Mouse (Mus musculus) forebrain, postnatal 0 days (tissue): Measurements from ENCODE around the gene Aldh3a1. TPM values are rescaled to one million over a fixed set of nuclear protein-coding genes. Genes with fewer than 3 reads are reported as not detected.

Source experiments
- ATAC-seq: fragments of 200-750 bp; cut with Nextera tagmentation; 2 replicates; pipeline ENCODE4 v1.8.0; 2017; ENCODE audit warnings: mild to moderate bottlenecking, moderate library complexity
- DNase-seq: peaks from one replicate; pipeline ENCODE4 v3.0.0-alpha.2; 2015
- H3K27ac ChIP-seq: fragments of 300-500 bp; sonication (generic); 2 replicates; pipeline ENCODE4 v1.5.1; 2014; ENCODE audit warnings: low read depth, mild to moderate bottlenecking, antibody characterized with exemption, low read length, moderate library complexity, mixed read lengths
- H3K27me3 ChIP-seq: fragments of 300-500 bp; sonication (generic); 2 replicates; pipeline ENCODE4 v1.6.1; 2014; ENCODE audit warnings: mild to moderate bottlenecking, low read length, mixed read lengths; ENCODE audit not compliant: insufficient read depth
- H3K36me3 ChIP-seq: fragments of 300-500 bp; sonication (generic); 2 replicates; pipeline ENCODE4 v1.6.1; 2014; ENCODE audit warnings: mild to moderate bottlenecking, moderate library complexity; ENCODE audit not compliant: insufficient read depth
- H3K4me1 ChIP-seq: fragments of 300-500 bp; sonication (generic); 2 replicates; pipeline ENCODE4 v1.6.1; 2014; ENCODE audit warnings: antibody characterized with exemption; ENCODE audit not compliant: insufficient read depth
- H3K4me2 ChIP-seq: fragments of 300-500 bp; sonication (generic); 2 replicates; pipeline ENCODE4 v1.6.1; 2014; ENCODE audit warnings: low read depth, mild to moderate bottlenecking, moderate library complexity
- H3K4me3 ChIP-seq: fragments of 300-500 bp; sonication (generic); 2 replicates; pipeline ENCODE4 v1.5.1; 2014; ENCODE audit warnings: low read depth, low read length, mixed read lengths
- H3K9ac ChIP-seq: fragments of 300-500 bp; sonication (generic); 2 replicates; pipeline ENCODE4 v1.6.1; 2014; ENCODE audit warnings: mild to moderate bottlenecking
- H3K9me3 ChIP-seq: fragments of 300-500 bp; sonication (generic); 2 replicates; pipeline ENCODE4 v1.6.1; 2016; ENCODE audit warnings: low read length
- CTCF ChIP-seq: sonication (generic); IDR thresholded peaks from 2 replicates; pipeline ENCODE4 v1.5.1; 2016; ENCODE audit warnings: antibody characterized with exemption, control low read depth, low read depth
- WGBS: fragments of 180-500 bp; shearing (Covaris S2); extraction: QIAGEN DNeasy Blood & Tissue Kit; methylation state at CpG from one replicate; pipeline ENCODE4 v1.1.7; 2014; 5-methylcytosine and 5-hydroxymethylcytosine counted together
- polyA plus RNA-seq: library from polyadenylated mRNA; unstranded; fragments of >200 nt; fragmentation: Nextera tagmentation; extraction: Ambion mirVana; gene quantifications from 2 replicates; pipeline ENCODE4 v1.2.1, GENCODE M21; 2015
- total RNA-seq: library from RNA; depleted of rRNA; stranded (reverse); fragments of >200 nt; gene quantifications from 2 replicates; pipeline ENCODE4 v1.2.3, GENCODE M21; 2014

Gene Aldh3a1
- total and polyA plus RNA-seq, 2 experiments from 2014 or later, result 1.2 TPM; not detected in 1

GRCm38 (mm10) chr11:61236015-61236414 is 28.7 kb downstream of the Aldh3a1 start:
- 95% methylated on average over 3 of the region's 3 CpGs for WGBS
- TF ChIP-seq CTCF, result no peak
- Histone ChIP-seq H3K36me3 (no peaks in the 10 kb centered on the region), H3K4me3 (no peak overlapping the region), H3K4me1 (no peaks in the 10 kb centered on the region), H3K4me2 (no peak overlapping the region), H3K9ac (no peak overlapping the region), H3K27me3 (no peaks in the 10 kb centered on the region), H3K9me3 (no peaks in the 10 kb centered on the region), H3K27ac (no peak overlapping the region)
- ATAC-seq, result no peak
- no peak for DNase-seq

GRCm38 (mm10) chr11:61244406-61244805 is 37.1 kb downstream of the Aldh3a1 start:
- no peak for ATAC-seq
- no peak for DNase-seq
- Histone ChIP-seq H3K36me3 (peaks cover 19% of the 10 kb centered on the region), H3K9me3 (no peaks in the 10 kb centered on the region), H3K27ac (no peak overlapping the region), H3K4me3 (no peak overlapping the region), H3K4me1 (no peaks in the 10 kb centered on the region), H3K27me3 (no peaks in the 10 kb centered on the region), H3K9ac (no peak overlapping the region), H3K4me2 (no peak overlapping the region)
- WGBS, result 81% methylated on average over 7 of the region's 7 CpGs
- TF ChIP-seq CTCF, result no peak

- H3K9ac ChIP-seq, result no peak overlapping the region
- no peak for ATAC-seq
- no peak for DNase-seq
- no peak overlapping the region for H3K4me3 ChIP-seq
- TF ChIP-seq CTCF, result no peak
- H3K9me3 ChIP-seq, result no peaks in the 10 kb centered on the region
- no peak overlapping the region for H3K27ac ChIP-seq
- no peak overlapping the region for H3K4me2 ChIP-seq
- 64% methylated on average over 10 of the region's 10 CpGs for WGBS
- H3K4me1 ChIP-seq, result no peaks in the 10 kb centered on the region
- peaks cover 58% of the 10 kb centered on the region for H3K36me3 ChIP-seq
- H3K27me3 ChIP-seq, result no peaks in the 10 kb centered on the region
These were observed 44.4 kb downstream of the Aldh3a1 start for GRCm38 (mm10) chr11:61251741-61252140.

- Histone ChIP-seq H3K27me3 (no peaks in the 10 kb centered on the region), H3K9ac (no peak overlapping the region), H3K4me1 (no peaks in the 10 kb centered on the region), H3K9me3 (no peaks in the 10 kb centered on the region), H3K4me2 (no peak overlapping the region), H3K27ac (no peak overlapping the region), H3K4me3 (no peak overlapping the region), H3K36me3 (peaks cover 67% of the 10 kb centered on the region)
- WGBS, result 95% methylated on average over 12 of the region's 12 CpGs
- TF ChIP-seq CTCF, result no peak
- DNase-seq (no peak), ATAC-seq (no peak)
These were observed 45.5 kb downstream of the Aldh3a1 start for GRCm38 (mm10) chr11:61252807-61253206.

GRCm38 (mm10) chr11:61259106-61259505 is 51.8 kb downstream of the Aldh3a1 start:
- H3K27ac ChIP-seq, result no peak overlapping the region
- TF ChIP-seq CTCF, result no peak
- no peaks in the 10 kb centered on the region for H3K4me1 ChIP-seq
- no peaks in the 10 kb centered on the region for H3K27me3 ChIP-seq
- H3K36me3 ChIP-seq, result peaks cover 67% of the 10 kb centered on the region
- H3K4me3 ChIP-seq, result no peak overlapping the region
- WGBS, result 87% methylated on average over 6 of the region's 6 CpGs
- DNase-seq, result no peak
- no peak overlapping the region for H3K9ac ChIP-seq
- no peaks in the 10 kb centered on the region for H3K9me3 ChIP-seq
- H3K4me2 ChIP-seq, result no peak overlapping the region
- ATAC-seq, result no peak

- H3K27ac ChIP-seq, result no peak overlapping the region
- H3K9me3 ChIP-seq, result no peaks in the 10 kb centered on the region
- no peak overlapping the region for H3K4me3 ChIP-seq
- no peak for DNase-seq
- peaks cover 3% of the 10 kb centered on the region; the same call in 1 of the 2 replicates for H3K4me1 ChIP-seq
- H3K4me2 ChIP-seq, result no peak overlapping the region
- TF ChIP-seq CTCF, result no peak
- no peak overlapping the region for H3K9ac ChIP-seq
- H3K27me3 ChIP-seq, result no peaks in the 10 kb centered on the region
- 91% methylated on average over 14 of the region's 14 CpGs for WGBS
- H3K36me3 ChIP-seq, result peaks cover 49% of the 10 kb centered on the region
- ATAC-seq, result no peak
These were observed 55.2 kb downstream of the Aldh3a1 start for GRCm38 (mm10) chr11:61262516-61262915.

GRCm38 (mm10) chr11:61263841-61264240 is 56.5 kb downstream of the Aldh3a1 start:
- peaks cover 3% of the 10 kb centered on the region; the same call in 1 of the 2 replicates for H3K4me1 ChIP-seq

More at GRCm38 (mm10) chr11:61263841-61264240, 56.5 kb downstream of the Aldh3a1 start:
- H3K27ac ChIP-seq, result no peak overlapping the region
- H3K9ac ChIP-seq, result no peak overlapping the region
- no peak overlapping the region for H3K4me2 ChIP-seq
- H3K27me3 ChIP-seq, result no peaks in the 10 kb centered on the region
- H3K36me3 ChIP-seq, result peaks cover 37% of the 10 kb centered on the region
- ATAC-seq (no peak), DNase-seq (no peak)
- no peaks in the 10 kb centered on the region for H3K9me3 ChIP-seq
- TF ChIP-seq CTCF, result no peak
- H3K4me3 ChIP-seq, result no peak overlapping the region
- 90% methylated on average over 1 of the region's 1 CpGs for WGBS
